Mouse (Mus musculus): ENCODE measurements around the gene Zfp750. TPM values are rescaled to one million over a fixed set of nuclear protein-coding genes. Genes with fewer than 3 reads are reported as not detected.

Zfp750 gene
- polyA plus RNA-seq, 1 experiment from 2014 or later = 0.54 TPM

- H3K9ac ChIP-seq (replicated peaks) = no peak overlapping the region
- no peak overlapping the region for H3K27ac ChIP-seq (replicated peaks)
- 92% methylated on average over 7 of the region's 7 CpGs for WGBS
- H3K4me3 ChIP-seq = no peak overlapping the region
- no peaks in the 10 kb centered on the region for H3K36me3 ChIP-seq
- no peaks in the 10 kb centered on the region for H3K9me3 ChIP-seq
- H3K27me3 ChIP-seq = no peaks in the 10 kb centered on the region
- H3K4me2 ChIP-seq (replicated peaks) = no peak overlapping the region
- H3K4me1 ChIP-seq = 0 out of 2 replicates have a peak, but pooled peaks cover 2% of the 10 kb centered on the region
- ATAC-seq (ENCODE audit: low FRiP score, low read depth) = no peak
Measured at GRCm38 (mm10) chr11:121524191-121524590, 5.1 kb upstream of the Zfp750 start.

GRCm38 (mm10) chr11:121522156-121522762 is 3.1 kb upstream of the Zfp750 start:
- 0 out of 2 replicates have a peak, but pooled peaks cover 5% of the 10 kb centered on the region for H3K4me1 ChIP-seq
- no peak overlapping the region for H3K4me3 ChIP-seq
- no peak for ATAC-seq (ENCODE audit: low FRiP score, low read depth)
- no peaks in the 10 kb centered on the region for H3K27me3 ChIP-seq
- H3K9me3 ChIP-seq = no peaks in the 10 kb centered on the region
- no peak overlapping the region for H3K9ac ChIP-seq (replicated peaks)
- no peak overlapping the region for H3K4me2 ChIP-seq (replicated peaks)
- WGBS = 81% methylated on average over 4 of the region's 4 CpGs
- no peak overlapping the region for H3K27ac ChIP-seq (replicated peaks)
- H3K36me3 ChIP-seq = no peaks in the 10 kb centered on the region

GRCm38 (mm10) chr11:121520761-121521160 is 1.6 kb upstream of the Zfp750 start:
- H3K9me3 ChIP-seq = no peaks in the 10 kb centered on the region
- H3K4me3 ChIP-seq = no peak overlapping the region
- no peak for ATAC-seq (ENCODE audit: low FRiP score, low read depth)
- no peak overlapping the region for H3K4me2 ChIP-seq (replicated peaks)
- H3K27me3 ChIP-seq = no peaks in the 10 kb centered on the region
- H3K4me1 ChIP-seq = 0 out of 2 replicates have a peak, but pooled peaks cover 5% of the 10 kb centered on the region
- no peaks in the 10 kb centered on the region for H3K36me3 ChIP-seq
- no peak overlapping the region for H3K9ac ChIP-seq (replicated peaks)
- WGBS = 80% methylated on average over 2 of the region's 2 CpGs
- no peak overlapping the region for H3K27ac ChIP-seq (replicated peaks)

DNA sequence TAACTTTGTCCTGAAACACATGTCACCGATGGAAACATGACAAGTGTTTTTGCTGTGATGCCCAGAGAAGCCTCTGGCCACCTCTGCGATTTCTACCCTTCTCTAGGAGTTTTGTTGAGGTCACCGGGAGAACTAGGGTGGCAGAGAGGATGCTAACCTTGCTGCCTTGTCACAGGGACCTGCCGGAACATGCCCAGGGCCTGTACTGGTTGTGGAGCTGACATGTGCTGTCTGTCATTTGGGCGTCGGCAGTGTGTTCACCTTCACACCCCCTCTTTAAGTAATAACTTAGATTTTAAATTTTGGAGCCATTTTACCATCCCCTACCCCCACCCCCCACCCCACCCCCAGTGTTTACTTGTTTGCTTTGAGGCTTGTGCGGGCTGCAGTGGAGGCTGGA is 570 bp upstream of the Zfp750 start:
- Histone ChIP-seq H3K4me2 (replicated peaks) (no peak overlapping the region), H3K9me3 (no peaks in the 10 kb centered on the region), H3K4me1 (0 out of 2 replicates have a peak, but pooled peaks cover 5% of the 10 kb centered on the region), H3K4me3 (no peak overlapping the region), H3K27ac (replicated peaks) (no peak overlapping the region), H3K27me3 (no peaks in the 10 kb centered on the region), H3K9ac (replicated peaks) (no peak overlapping the region), H3K36me3 (no peaks in the 10 kb centered on the region)
- ATAC-seq (ENCODE audit: low FRiP score, low read depth) = no peak
- WGBS = 87% methylated on average over 7 of the region's 7 CpGs

DNA sequence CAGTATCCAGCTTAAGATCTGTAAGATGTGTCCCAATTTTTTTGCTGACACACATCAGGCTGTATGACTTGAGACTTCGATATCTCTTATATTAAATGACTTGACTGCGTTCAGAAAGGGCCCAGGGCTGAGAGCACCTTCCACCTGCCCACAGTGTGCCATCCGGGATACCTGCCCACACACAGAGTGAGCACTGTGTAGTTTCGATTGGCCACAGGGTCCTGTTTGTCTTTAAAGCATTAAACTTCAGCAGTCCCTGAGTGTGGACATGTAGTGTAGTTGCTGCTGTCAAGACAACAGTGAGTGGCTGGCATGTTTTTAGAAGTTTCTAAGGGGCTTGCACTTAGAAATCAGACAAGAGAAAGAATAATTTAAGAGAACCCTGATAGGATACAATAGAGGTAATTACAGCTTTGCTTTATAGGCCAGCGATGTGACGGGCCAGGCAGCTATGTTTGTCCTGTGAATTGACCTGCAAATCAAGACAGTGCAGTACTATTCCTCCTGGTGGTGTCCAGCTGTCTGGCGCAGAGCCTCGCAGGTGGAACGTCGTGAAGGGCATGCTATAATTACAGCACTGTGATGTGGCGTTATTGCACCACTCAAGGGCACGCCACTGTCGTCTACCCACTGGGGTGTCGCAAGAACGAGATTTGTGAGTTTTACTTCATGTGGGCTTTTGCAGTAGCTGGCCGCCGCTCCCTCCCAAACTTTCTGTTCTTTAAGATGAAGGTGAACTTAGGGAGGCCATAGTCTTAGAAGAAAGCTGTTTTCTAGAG is 1.3 kb downstream of the Zfp750 start:
- H3K36me3 ChIP-seq = 0 out of 2 replicates have a peak, but pooled peaks cover 3% of the 10 kb centered on the region
- H3K4me3 ChIP-seq = no peak overlapping the region
- ATAC-seq (ENCODE audit: low FRiP score, low read depth) = no peak
- no peaks in the 10 kb centered on the region for H3K27me3 ChIP-seq
- no peaks in the 10 kb centered on the region for H3K9me3 ChIP-seq
- 90% methylated on average over 17 of the region's 17 CpGs for WGBS
- H3K4me2 ChIP-seq (replicated peaks) = no peak overlapping the region
- no peak overlapping the region for H3K9ac ChIP-seq (replicated peaks)
- 0 out of 2 replicates have a peak, but pooled peaks cover 5% of the 10 kb centered on the region for H3K4me1 ChIP-seq
- no peak overlapping the region for H3K27ac ChIP-seq (replicated peaks)

GRCm38 (mm10) chr11:121516906-121517305 is 2.2 kb downstream of the Zfp750 start:
- Histone ChIP-seq H3K27ac (replicated peaks) (no peak overlapping the region), H3K4me3 (no peak overlapping the region), H3K4me2 (replicated peaks) (no peak overlapping the region), H3K36me3 (0 out of 2 replicates have a peak, but pooled peaks cover 7% of the 10 kb centered on the region), H3K4me1 (0 out of 2 replicates have a peak, but pooled peaks cover 5% of the 10 kb centered on the region), H3K9me3 (no peaks in the 10 kb centered on the region), H3K9ac (replicated peaks) (no peak overlapping the region), H3K27me3 (no peaks in the 10 kb centered on the region)
- 84% methylated on average over 3 of the region's 3 CpGs for WGBS
- ATAC-seq (ENCODE audit: low FRiP score, low read depth) = no peak

DNA sequence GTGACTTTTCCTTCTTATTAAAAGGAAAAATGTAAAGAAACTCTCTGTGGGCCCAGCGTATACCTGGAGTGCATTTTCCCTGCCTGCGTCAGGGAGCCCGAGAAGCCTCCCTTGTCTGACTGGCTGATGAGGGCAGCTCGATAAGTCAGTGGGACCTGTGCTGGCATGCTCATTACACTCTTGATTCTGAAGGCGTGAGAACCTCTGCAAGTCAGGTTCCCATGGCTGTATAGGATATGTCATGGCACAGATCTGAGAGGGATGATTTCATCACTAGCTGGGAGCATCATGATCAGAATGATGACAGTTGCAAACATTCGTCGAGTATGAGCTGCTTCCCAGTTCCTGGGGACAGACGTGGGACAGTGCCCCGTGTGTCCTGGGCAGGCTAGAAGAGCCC is 3.1 kb downstream of the Zfp750 start:
- Histone ChIP-seq H3K4me2 (replicated peaks) (no peak overlapping the region), H3K27me3 (no peaks in the 10 kb centered on the region), H3K9me3 (no peaks in the 10 kb centered on the region), H3K9ac (replicated peaks) (no peak overlapping the region), H3K4me3 (no peak overlapping the region), H3K27ac (replicated peaks) (no peak overlapping the region), H3K36me3 (0 out of 2 replicates have a peak, but pooled peaks cover 8% of the 10 kb centered on the region), H3K4me1 (0 out of 2 replicates have a peak, but pooled peaks cover 5% of the 10 kb centered on the region)
- WGBS = 91% methylated on average over 9 of the region's 9 CpGs
- no peak for ATAC-seq (ENCODE audit: low FRiP score, low read depth)

DNA sequence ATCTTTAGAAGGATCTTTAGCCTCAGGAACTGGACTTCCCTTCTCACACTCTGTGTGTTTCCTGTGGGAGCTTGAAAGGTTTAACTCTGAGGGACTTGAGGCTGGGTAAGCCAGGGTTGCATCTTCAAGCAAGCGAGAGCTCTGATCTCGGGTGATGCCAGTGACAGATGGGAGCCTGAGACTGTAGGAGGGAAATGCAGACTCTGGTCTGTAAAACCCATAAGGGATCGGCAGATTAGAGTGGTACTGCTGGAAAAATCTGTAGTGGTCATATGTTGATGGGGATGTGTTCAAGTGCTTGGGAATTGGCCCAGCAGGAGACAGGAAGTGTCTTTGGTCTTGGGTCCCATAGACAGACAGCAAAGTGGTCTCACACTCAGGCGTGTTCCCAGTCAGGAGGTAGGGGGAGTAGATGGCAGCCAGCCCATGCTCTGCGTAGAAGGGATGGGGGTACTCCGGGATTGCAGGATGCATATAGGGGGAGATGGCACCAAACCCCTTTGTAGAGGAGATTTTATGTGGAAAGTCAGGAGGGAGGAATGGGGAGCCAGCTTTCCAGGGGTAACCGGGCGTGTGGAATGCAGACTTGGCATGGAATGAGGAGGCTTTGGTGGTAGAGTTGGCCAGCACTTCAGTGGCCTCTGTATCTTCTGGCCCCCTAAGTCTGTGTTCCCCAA is 6.1 kb downstream of the Zfp750 start:
- no peak overlapping the region for H3K27ac ChIP-seq (replicated peaks)
- H3K4me2 ChIP-seq (replicated peaks) = no peak overlapping the region
- 0 out of 2 replicates have a peak, but pooled peaks cover 8% of the 10 kb centered on the region for H3K36me3 ChIP-seq
- H3K4me3 ChIP-seq = no peak overlapping the region
- ATAC-seq (ENCODE audit: low FRiP score, low read depth) = no peak
- no peaks in the 10 kb centered on the region for H3K27me3 ChIP-seq
- no peaks in the 10 kb centered on the region for H3K9me3 ChIP-seq
- no peak overlapping the region for H3K9ac ChIP-seq (replicated peaks)
- H3K4me1 ChIP-seq = no peaks in the 10 kb centered on the region
- WGBS = 90% methylated on average over 8 of the region's 8 CpGs

GRCm38 (mm10) chr11:121510512-121511246 is 8.5 kb downstream of the Zfp750 start:
- Histone ChIP-seq H3K9ac (replicated peaks) (no peak overlapping the region), H3K4me1 (no peaks in the 10 kb centered on the region), H3K27me3 (no peaks in the 10 kb centered on the region), H3K27ac (replicated peaks) (no peak overlapping the region), H3K4me3 (no peak overlapping the region), H3K9me3 (no peaks in the 10 kb centered on the region), H3K4me2 (replicated peaks) (no peak overlapping the region), H3K36me3 (peaks cover 8% of the 10 kb centered on the region; the same call in 1 of the 2 replicates)
- 84% methylated on average over 9 of the region's 9 CpGs for WGBS
- no peak for ATAC-seq (ENCODE audit: low FRiP score, low read depth)

- Histone ChIP-seq H3K4me1 (no peaks in the 10 kb centered on the region), H3K27ac (replicated peaks) (no peak overlapping the region), H3K9me3 (no peaks in the 10 kb centered on the region), H3K4me2 (replicated peaks) (no peak overlapping the region), H3K4me3 (no peak overlapping the region), H3K27me3 (no peaks in the 10 kb centered on the region), H3K36me3 (peaks cover 22% of the 10 kb centered on the region), H3K9ac (replicated peaks) (no peak overlapping the region)
- no peak for ATAC-seq (ENCODE audit: low FRiP score, low read depth)
- 94% methylated on average over 4 of the region's 4 CpGs for WGBS
Measured at GRCm38 (mm10) chr11:121508478-121508877, 10.7 kb downstream of the Zfp750 start.

GRCm38 (mm10) chr11:121502000-121502860 is 16.9 kb downstream of the Zfp750 start:
- ATAC-seq (ENCODE audit: low FRiP score, low read depth) = no peak
- 92% methylated on average over 4 of the region's 4 CpGs for WGBS

More at GRCm38 (mm10) chr11:121502000-121502860, 16.9 kb downstream of the Zfp750 start:
- no peak overlapping the region for H3K4me2 ChIP-seq (replicated peaks)
- no peak overlapping the region for H3K4me3 ChIP-seq
- no peak overlapping the region for H3K9ac ChIP-seq (replicated peaks)
- H3K27me3 ChIP-seq = no peaks in the 10 kb centered on the region
- H3K4me1 ChIP-seq = no peaks in the 10 kb centered on the region
- peaks cover 58% of the 10 kb centered on the region for H3K36me3 ChIP-seq
- no peak overlapping the region for H3K27ac ChIP-seq (replicated peaks)
- H3K9me3 ChIP-seq = no peaks in the 10 kb centered on the region

Data from midbrain, embryonic 12.5 days (tissue).